Mouse (Mus musculus) bone marrow, adult 2 months (tissue): ENCODE results near the gene BC048562.

Experiments used
- CTCF ChIP-seq: fragments of 200-500 bp; IDR thresholded peaks from 2 replicates; pipeline ENCODE4 v1.5.1; 2011; ENCODE audit warnings: low read length, control low read depth; ENCODE audit not compliant: control insufficient read depth, insufficient read depth
- POLR2A ChIP-seq: fragments of 200-500 bp; IDR thresholded peaks from 2 replicates; pipeline ENCODE4 v1.6.1; 2011; ENCODE audit warnings: low read depth, mild to moderate bottlenecking, control low read depth, low read length, borderline replicate concordance; ENCODE audit not compliant: control insufficient read depth

DNA sequence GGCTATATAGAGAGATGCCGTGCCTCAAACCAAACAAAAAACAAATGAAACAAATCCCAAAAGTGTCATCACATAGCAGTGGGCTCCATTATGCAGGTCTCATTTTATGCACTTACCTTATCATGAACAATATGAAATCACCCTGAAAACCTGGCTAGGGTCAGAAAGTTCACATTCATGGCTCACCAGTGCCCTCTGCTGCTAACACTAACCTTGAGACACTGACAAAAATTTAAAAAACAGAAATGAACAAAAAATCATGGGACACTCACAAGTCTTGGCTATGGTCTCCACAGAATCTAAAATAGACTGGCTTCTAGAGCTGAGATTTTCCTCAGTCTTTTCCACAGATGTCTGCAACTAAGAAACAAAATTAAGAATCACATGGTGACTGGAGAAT, 24.1 kb upstream of the BC048562 start:
- no peak for TF ChIP-seq POLR2A
- TF ChIP-seq CTCF, result no peak
